Comparison of ENCODE assay signal across 8 mouse cellular contexts in the genomic region with DNA sequence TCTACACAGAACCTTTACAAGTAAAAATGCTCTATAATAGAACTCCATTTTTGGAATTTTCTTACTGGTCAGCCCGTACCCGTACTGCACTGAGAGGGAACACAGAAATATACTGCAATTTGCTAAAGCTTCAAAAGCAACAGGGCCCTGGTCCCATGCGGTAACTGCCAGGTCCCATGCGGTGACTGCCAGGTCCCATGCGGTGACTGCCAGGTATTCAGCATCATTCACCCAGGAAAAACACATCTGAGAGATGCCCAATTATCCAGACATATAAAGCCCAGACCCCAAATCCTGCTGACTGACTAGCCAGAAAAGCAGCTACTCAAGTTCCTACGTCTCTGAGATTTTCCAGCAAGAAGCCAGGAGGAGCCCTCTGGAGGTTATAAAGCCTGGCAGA. TPM values are rescaled to one million over a fixed set of nuclear protein-coding genes. Genes with fewer than 3 reads are reported as not detected.
DNase-seq lines count a peak whose midpoint lies in the region; ATAC-seq and TF ChIP-seq lines count a peak whose summit lies in the region.

No protein-coding gene starts in this region.

- TF ChIP-seq POLR2A in cortical plate, adult 2 months (IDR thresholded peaks at IDR 0.05; ENCODE audit: extremely low read depth, insufficient read depth, low read length), result no peak

- no peak for ATAC-seq in heart, embryonic 16.5 days (replicated peaks; ENCODE audit: extremely low read depth, insufficient read depth, low FRiP score)
- no peak for ATAC-seq in hindbrain, embryonic 14.5 days (ENCODE audit: low FRiP score)
- ATAC-seq in midbrain, embryonic 15.5 days (replicated peaks), result no peak

- peak overlapping the region; percentile 73 for H3K4me3 ChIP-seq in heart, embryonic 16.5 days (ENCODE audit: low read length)
- peak overlapping the region; percentile 72 for H3K4me3 ChIP-seq in cortical plate, adult 2 months (ENCODE audit: insufficient read depth, low read length)
- H3K4me3 ChIP-seq in hindbrain, embryonic 14.5 days (replicated peaks; ENCODE audit: low read length), result peak overlapping the region; percentile 91
- peak overlapping the region; percentile 81 for H3K4me3 ChIP-seq in midbrain, embryonic 15.5 days

- peak overlapping the region; percentile 94 for H3K9ac ChIP-seq in heart, embryonic 16.5 days (ENCODE audit: low read length)
- H3K9ac ChIP-seq in hindbrain, embryonic 14.5 days, result peak overlapping the region; percentile 94
- H3K9ac ChIP-seq in midbrain, embryonic 15.5 days, result peak overlapping the region; percentile 19

- no peaks in the 10 kb centered on the region for H3K9me3 ChIP-seq in heart, embryonic 16.5 days (replicated peaks; ENCODE audit: control insufficient read depth, low read length)
- no peaks in the 10 kb centered on the region for H3K9me3 ChIP-seq in hindbrain, embryonic 14.5 days (ENCODE audit: control insufficient read depth, low read length)
- H3K9me3 ChIP-seq in midbrain, embryonic 15.5 days, result no peaks in the 10 kb centered on the region

- intact Hi-C loops in heart, postnatal 25 days (cut with DNase I), result no loop called here
- intact Hi-C loops in left cerebral cortex, postnatal 36 days (cut with DNase I), result no loop called here

- H3K27me3 ChIP-seq in heart, embryonic 16.5 days (ENCODE audit: control insufficient read depth, insufficient read depth, low read length), result no peaks in the 10 kb centered on the region
- H3K27me3 ChIP-seq in hindbrain, embryonic 14.5 days (ENCODE audit: control insufficient read depth, insufficient read depth, low read length), result no peaks in the 10 kb centered on the region
- no peaks in the 10 kb centered on the region for H3K27me3 ChIP-seq in midbrain, embryonic 15.5 days (replicated peaks)

- 64% methylated on average over 6 of the region's 6 CpGs for WGBS in heart, embryonic 16.5 days
- 83% methylated on average over 6 of the region's 6 CpGs for WGBS in hindbrain, embryonic 14.5 days
- WGBS in midbrain, embryonic 15.5 days, result 81% methylated on average over 6 of the region's 6 CpGs

- H3K4me2 ChIP-seq in heart, embryonic 16.5 days (ENCODE audit: low read depth, low read length), result peak overlapping the region; percentile 95
- peak overlapping the region; percentile 94 for H3K4me2 ChIP-seq in hindbrain, embryonic 14.5 days (replicated peaks)
- peak overlapping the region; percentile 83 for H3K4me2 ChIP-seq in midbrain, embryonic 15.5 days

- no peaks in the 10 kb centered on the region for H3K36me3 ChIP-seq in heart, embryonic 16.5 days (ENCODE audit: control insufficient read depth, insufficient read depth)
- H3K36me3 ChIP-seq in hindbrain, embryonic 14.5 days (replicated peaks; ENCODE audit: control insufficient read depth, insufficient read depth), result no peaks in the 10 kb centered on the region
- 0 out of 2 replicates have a peak, but pooled peaks cover 2% of the 10 kb centered on the region for H3K36me3 ChIP-seq in midbrain, embryonic 15.5 days (replicated peaks)

- H3K4me1 ChIP-seq in heart, embryonic 16.5 days (ENCODE audit: control insufficient read depth, insufficient read depth, low read length), result peaks cover 64% of the 10 kb centered on the region
- H3K4me1 ChIP-seq in cortical plate, adult 2 months (ENCODE audit: control insufficient read depth, insufficient read depth, low read length), result peaks cover 6% of the 10 kb centered on the region; the same call in 1 of the 2 replicates
- H3K4me1 ChIP-seq in hindbrain, embryonic 14.5 days (replicated peaks; ENCODE audit: control insufficient read depth, insufficient read depth, low read length), result peaks cover 50% of the 10 kb centered on the region
- H3K4me1 ChIP-seq in midbrain, embryonic 15.5 days, result peaks cover 62% of the 10 kb centered on the region

- no peak for DNase-seq in heart, postnatal 25 days (ENCODE audit: low spot score)
- no peak for DNase-seq in hindbrain, embryonic 14.5 days (ENCODE audit: low spot score)
- no peak for DNase-seq in left cerebral cortex, postnatal 36 days (ENCODE audit: low spot score in 2 of 2)
- DNase-seq in right cerebral cortex, adult 18-20 months, result no peak
- DNase-seq in thymus, postnatal 36 days, result no peak

- no peak for TF ChIP-seq CTCF in cortical plate, adult 2 months (IDR thresholded peaks at IDR 0.05; ENCODE audit: extremely low read depth, insufficient read depth, low read length)

- peak overlapping the region; percentile 96 for H3K27ac ChIP-seq in heart, embryonic 16.5 days (ENCODE audit: low read length)
- no peak overlapping the region for H3K27ac ChIP-seq in cortical plate, adult 2 months (ENCODE audit: insufficient read depth, low read length)
- H3K27ac ChIP-seq in hindbrain, embryonic 14.5 days, result no peak overlapping the region
- no peak overlapping the region for H3K27ac ChIP-seq in midbrain, embryonic 15.5 days

RNA-seq across cellular contexts. Expression of a gene that starts 3.1 kb away (rescaled TPM):
- 22.3 and 23.2 TPM in 2 replicates for polyA plus RNA-seq in heart, embryonic 16.5 days (2015; fragmentation: Nextera tagmentation; extraction: Ambion mirVana)
- total RNA-seq in heart, postnatal 25 days (2021), result 10 to 100 TPM; 23.6 to 26.4 TPM
- 64.0 and 64.3 TPM in 2 replicates for polyA plus RNA-seq in cortical plate, adult 2 months (2012; rRNA removed)
- polyA plus RNA-seq in hindbrain, embryonic 14.5 days (2014; fragmentation: Nextera tagmentation; extraction: Ambion mirVana), result 16.1 and 18.6 TPM in 2 replicates
- polyA plus RNA-seq in midbrain, embryonic 15.5 days (2015; fragmentation: Nextera tagmentation; extraction: Ambion mirVana), result 22.8 and 24.0 TPM in 2 replicates
- 10 to 100 TPM; 64.0 to 69.3 TPM for total RNA-seq in left cerebral cortex, postnatal 36 days (2021)

RNA-seq across cellular contexts. Expression of a gene that starts 6.0 kb away (rescaled TPM):
- polyA plus RNA-seq in heart, embryonic 16.5 days (2015; fragmentation: Nextera tagmentation; extraction: Ambion mirVana), result 29.4 and 30.3 TPM in 2 replicates
- total RNA-seq in heart, postnatal 25 days (2021), result 10 to 100 TPM; 27.2 to 31.8 TPM
- 36.4 and 36.9 TPM in 2 replicates for polyA plus RNA-seq in cortical plate, adult 2 months (2012; rRNA removed)
- polyA plus RNA-seq in hindbrain, embryonic 14.5 days (2014; fragmentation: Nextera tagmentation; extraction: Ambion mirVana), result 43.1 and 43.4 TPM in 2 replicates
- 53.7 and 57.4 TPM in 2 replicates for polyA plus RNA-seq in midbrain, embryonic 15.5 days (2015; fragmentation: Nextera tagmentation; extraction: Ambion mirVana)
- total RNA-seq in left cerebral cortex, postnatal 36 days (2021), result 10 to 100 TPM; 45.1 to 47.1 TPM

RNA-seq across cellular contexts. Expression of a gene that starts 14.0 kb away (rescaled TPM):
- 245 and 258 TPM in 2 replicates for polyA plus RNA-seq in heart, embryonic 16.5 days (2015; fragmentation: Nextera tagmentation; extraction: Ambion mirVana)
- total RNA-seq in heart, postnatal 25 days (2021), result 100 to 1,000 TPM; 120 to 122 TPM
- polyA plus RNA-seq in cortical plate, adult 2 months (2012; rRNA removed), result 88.3 and 94.3 TPM in 2 replicates
- 241 and 244 TPM in 2 replicates for polyA plus RNA-seq in hindbrain, embryonic 14.5 days (2014; fragmentation: Nextera tagmentation; extraction: Ambion mirVana)
- 222 and 226 TPM in 2 replicates for polyA plus RNA-seq in midbrain, embryonic 15.5 days (2015; fragmentation: Nextera tagmentation; extraction: Ambion mirVana)
- total RNA-seq in left cerebral cortex, postnatal 36 days (2021), result 10 to 100 TPM; 90.7 to 100.0 TPM

RNA-seq across cellular contexts. Expression of a gene that starts 25.6 kb away (rescaled TPM):
- 59.5 and 59.8 TPM in 2 replicates for polyA plus RNA-seq in heart, embryonic 16.5 days (2015; fragmentation: Nextera tagmentation; extraction: Ambion mirVana)
- total RNA-seq in heart, postnatal 25 days (2021), result 10 to 100 TPM; 22.9 to 25.9 TPM
- polyA plus RNA-seq in cortical plate, adult 2 months (2012; rRNA removed), result 35.6 and 37.0 TPM in 2 replicates
- polyA plus RNA-seq in hindbrain, embryonic 14.5 days (2014; fragmentation: Nextera tagmentation; extraction: Ambion mirVana), result 85.4 and 85.5 TPM in 2 replicates
- polyA plus RNA-seq in midbrain, embryonic 15.5 days (2015; fragmentation: Nextera tagmentation; extraction: Ambion mirVana), result 92.1 and 99.6 TPM in 2 replicates
- 10 to 100 TPM; 43.5 to 56.1 TPM for total RNA-seq in left cerebral cortex, postnatal 36 days (2021)

RNA-seq across cellular contexts. Expression of a gene that starts 25.9 kb away (rescaled TPM):
- 0.75 and 1.1 TPM in 2 replicates for polyA plus RNA-seq in heart, embryonic 16.5 days (2015; fragmentation: Nextera tagmentation; extraction: Ambion mirVana)
- 1 to 10 TPM in 1 of 2 experiments, under 1 TPM in 1; 0.84 to 1.3 TPM for total RNA-seq in heart, postnatal 25 days (2021)
- polyA plus RNA-seq in cortical plate, adult 2 months (2012; rRNA removed), result 12.6 and 14.5 TPM in 2 replicates
- 3.3 and 7.6 TPM in 2 replicates for polyA plus RNA-seq in hindbrain, embryonic 14.5 days (2014; fragmentation: Nextera tagmentation; extraction: Ambion mirVana)
- 5.1 and 6.6 TPM in 2 replicates for polyA plus RNA-seq in midbrain, embryonic 15.5 days (2015; fragmentation: Nextera tagmentation; extraction: Ambion mirVana)
- 10 to 100 TPM in 1 of 2 experiments, 1 to 10 TPM in 1; 8.0 to 13.2 TPM for total RNA-seq in left cerebral cortex, postnatal 36 days (2021)

Comparison
In these comparisons a context has a peak if more than half of its experiments do, and no peak if none do; other contexts are left out.
1. H3K9ac ChIP-seq: peak in every context shown above with its lines; median percentile 94 in heart, embryonic 16.5 days; 94 in hindbrain, embryonic 14.5 days; 19 in midbrain, embryonic 15.5 days.